Mouse (Mus musculus) stomach, postnatal 0 days (tissue): ENCODE data around the gene Lsamp.

ENCODE experiments used
- CTCF ChIP-seq: IDR thresholded peaks from 2 replicates; pipeline ENCODE4 v1.5.1; 2016; ENCODE audit warnings: antibody characterized with exemption, low read depth, mild to moderate bottlenecking, moderate library complexity
- EP300 ChIP-seq: optimal IDR thresholded peaks from 2 replicates; pipeline ENCODE3; 2016; ENCODE audit warnings: antibody characterized with exemption

DNA sequence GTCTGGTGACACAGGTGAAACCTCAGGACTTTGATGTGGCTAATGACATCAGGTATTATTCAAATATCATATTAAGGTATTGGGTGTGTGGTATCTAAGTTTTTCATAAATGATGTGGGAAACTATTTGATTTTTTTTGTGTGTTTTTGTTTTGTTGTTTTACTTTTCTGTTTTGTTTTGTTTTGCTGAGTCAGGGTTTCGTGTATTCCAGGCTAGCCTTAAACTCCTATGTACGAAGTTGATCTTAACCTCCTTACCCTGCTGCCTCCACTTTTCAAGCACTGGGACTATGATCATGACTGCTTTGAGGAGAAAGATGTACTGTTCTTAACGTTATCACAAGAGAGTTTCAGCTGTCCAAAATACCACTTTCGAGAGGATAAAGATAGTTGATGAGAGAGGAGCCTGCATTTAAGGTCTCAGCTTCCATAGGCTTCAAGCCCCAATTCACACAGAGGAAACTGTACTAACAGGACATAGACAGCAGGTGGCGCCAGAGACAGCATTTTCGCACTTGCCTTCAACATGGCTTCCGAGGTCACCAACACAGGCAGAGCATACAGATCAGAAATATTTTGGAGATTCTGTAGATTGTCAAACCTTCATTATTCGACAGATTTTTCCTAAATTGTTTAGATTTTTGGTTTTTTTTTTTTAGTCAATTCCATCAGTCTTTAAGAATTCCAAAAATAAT is 2185.4 kb downstream of the Lsamp start:
- TF ChIP-seq CTCF (peak; percentile 96), EP300 (no peak)
